Mouse (Mus musculus) layer of hippocampus, adult 8-10 months (tissue): ENCODE measurements around the gene Slc25a16. TPM values are rescaled to one million over a fixed set of nuclear protein-coding genes. Genes with fewer than 3 reads are reported as not detected.

ENCODE experiments used
- DNase-seq, 2 experiments: peaks; one replicate each; pipeline ENCODE4 v3.0.0; 2022; ENCODE audit warnings: low spot score in 2 of 2
- total RNA-seq, 4 experiments: library from RNA; stranded (reverse); gene quantifications; 2 replicates each; pipeline ENCODE4 v1.2.4; 2022

The Slc25a16 gene
- total RNA-seq, 4 experiments from 2014 or later = 36.4 to 40.7 (median 38.9) TPM

DNA sequence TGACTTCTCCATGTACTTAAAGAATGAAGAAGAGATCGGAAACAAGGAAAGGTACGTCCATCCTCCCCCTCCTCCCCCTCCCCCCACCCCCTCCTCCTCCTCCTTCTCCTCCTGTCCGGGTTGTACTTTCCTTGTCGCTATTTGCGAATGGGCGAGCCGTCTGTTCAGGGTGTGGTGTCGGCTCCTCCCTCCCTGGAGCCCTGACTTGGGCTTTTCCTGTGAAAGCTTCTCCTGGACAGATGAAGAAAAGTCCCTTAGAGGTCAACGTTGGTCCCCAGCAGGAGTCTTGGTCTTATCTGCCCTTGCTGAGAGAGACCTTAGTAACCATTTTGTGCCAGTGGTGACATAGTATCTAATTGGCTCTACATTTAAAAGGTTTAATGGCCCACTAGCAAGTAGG, 73.6 kb downstream of the Slc25a16 start:
- no peak for DNase-seq

Other genes with a start within 250 kb of the Slc25a16 start
- 1 to 10 TPM; 2.4 to 3.7 (median 2.5) TPM for gene Stox1, start 194.5 kb upstream of the Slc25a16 start, total RNA-seq
- gene Ccar1, start 128.3 kb upstream of the Slc25a16 start, total RNA-seq = 10 to 100 TPM; 49.1 to 75.0 (median 62.9) TPM
- 10 to 100 TPM; 12.0 to 15.1 (median 13.7) TPM for gene Tet1, start 11.6 kb upstream of the Slc25a16 start, total RNA-seq
- gene Dna2, start 26.4 kb downstream of the Slc25a16 start, total RNA-seq = 1 to 10 TPM; 1.7 to 2.5 (median 2.1) TPM
- gene Rufy2, start 59.6 kb downstream of the Slc25a16 start, total RNA-seq = 10 to 100 TPM; 63.4 to 90.3 (median 86.9) TPM
- 10 to 100 TPM; 49.0 to 58.9 (median 57.1) TPM for gene Hnrnph3, start 103.6 kb downstream of the Slc25a16 start, total RNA-seq
- 1 to 10 TPM; 2.3 to 3.3 (median 2.9) TPM for gene Pbld2, start 103.7 kb downstream of the Slc25a16 start, total RNA-seq
- gene Pbld1, start 139.5 kb downstream of the Slc25a16 start, total RNA-seq = under 1 TPM; 0.20 to 0.68 (median 0.49) TPM
- gene Atoh7, start 179.0 kb downstream of the Slc25a16 start, total RNA-seq = 1 to 10 TPM; 1.4 to 3.5 (median 2.0) TPM